8 mouse cellular contexts compared by ENCODE assay signal in the genomic region with DNA sequence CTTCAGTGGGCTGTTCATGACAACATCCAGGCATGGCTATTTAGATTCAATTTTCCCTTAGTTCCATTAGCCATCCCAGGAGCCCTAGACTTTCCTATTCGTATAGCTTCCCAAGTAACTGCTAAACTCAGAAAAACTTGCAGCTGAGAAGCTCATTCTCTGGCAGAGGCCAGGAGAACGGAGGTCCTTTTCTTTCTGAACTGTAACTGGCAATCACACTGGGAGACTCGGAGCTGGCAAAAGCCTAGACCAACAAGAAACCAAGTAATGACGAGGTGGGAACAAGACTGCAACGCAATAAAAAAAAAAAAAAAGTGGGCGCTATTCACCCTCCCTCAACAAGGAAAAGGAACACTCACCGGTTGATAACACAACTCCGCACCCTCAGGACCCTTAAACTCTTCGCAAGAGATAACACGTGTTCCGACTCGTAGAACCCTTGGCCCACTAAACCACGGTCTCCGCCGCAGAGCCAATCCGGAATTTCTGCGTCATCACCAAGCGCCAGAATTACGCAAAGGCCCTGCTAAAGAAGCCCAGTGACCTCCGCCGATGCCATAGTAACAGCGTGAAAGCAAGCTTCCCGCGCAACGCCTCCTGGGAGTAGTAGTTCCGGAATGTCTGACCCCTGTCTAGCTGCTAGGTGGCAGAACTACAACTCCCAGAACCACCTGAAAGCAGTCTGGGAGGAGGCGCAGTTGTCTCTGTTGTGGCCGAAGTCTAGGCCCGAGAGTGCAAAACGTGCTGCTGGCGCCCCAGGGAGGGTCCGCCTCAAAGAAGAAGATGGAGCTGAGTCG. TPM values are rescaled to one million over a fixed set of nuclear protein-coding genes. Genes with fewer than 3 reads are reported as not detected.
DNase-seq lines count a peak whose midpoint lies in the region; ATAC-seq and TF ChIP-seq lines count a peak whose summit lies in the region.

TSS of gene Ccdc191 (plus strand) at position 593 of the 797 bp plus-strand sequence.

- H3K36me3 ChIP-seq in MEL (ENCODE audit: control insufficient read depth in 1 of 2, insufficient read depth in 2 of 2, low read length in 2 of 2), result peaks cover 0 to 17% of the 10 kb centered on the region in 2 experiments; a peak in 2 of 4 replicates
- H3K36me3 ChIP-seq in forebrain, postnatal 0 days (ENCODE audit: insufficient read depth), result no peaks in the 10 kb centered on the region
- H3K36me3 ChIP-seq in lung, embryonic 15.5 days, result no peaks in the 10 kb centered on the region

- H3K4me1 ChIP-seq in MEL (ENCODE audit: control insufficient read depth in 1 of 2, insufficient read depth in 2 of 2, low read length in 2 of 2), result peaks cover 0 to 7% of the 10 kb centered on the region in 2 experiments; a peak in 1 of 4 replicates
- H3K4me1 ChIP-seq in cerebellum, adult 2 months (ENCODE audit: control insufficient read depth, insufficient read depth, low read length), result no peaks in the 10 kb centered on the region
- H3K4me1 ChIP-seq in forebrain, postnatal 0 days (ENCODE audit: insufficient read depth), result peaks cover 10% of the 10 kb centered on the region
- H3K4me1 ChIP-seq in lung, embryonic 15.5 days, result peaks cover 14% of the 10 kb centered on the region; the same call in 1 of the 2 replicates

- H3K9me3 ChIP-seq in MEL (replicated peaks; ENCODE audit: insufficient read depth, low read length), result no peaks in the 10 kb centered on the region
- no peaks in the 10 kb centered on the region for H3K9me3 ChIP-seq in forebrain, postnatal 0 days (ENCODE audit: low read length)
- H3K9me3 ChIP-seq in lung, embryonic 15.5 days, result no peaks in the 10 kb centered on the region

- DNase-seq in MEL (ENCODE audit: low read depth, low spot score), result peak; percentile 100
- DNase-seq in cerebellum, adult 2 months, result peak; percentile 99 to 100
- DNase-seq in forebrain, postnatal 0 days, result peak; percentile 100
- peak; percentile 99 for DNase-seq in heart, postnatal 4 days
- peak; percentile 100 for DNase-seq in layer of hippocampus, adult 8-10 months (ENCODE audit: low spot score in 2 of 2)
- DNase-seq in ovary, adult 18-20 months (ENCODE audit: low spot score), result peak; percentile 99
- peak; percentile 99 for DNase-seq in thymus, postnatal 0 days (ENCODE audit: low spot score)

- peak within 1 kb of the TSS; percentile 63 to 77 for H3K4me3 ChIP-seq in MEL (ENCODE audit: control insufficient read depth in 1 of 2, insufficient read depth in 1 of 2, low read depth in 2 of 2, low read length in 2 of 2)
- H3K4me3 ChIP-seq in cerebellum, adult 2 months (replicated peaks; ENCODE audit: insufficient read depth, low read depth, low read length), result peak within 1 kb of the TSS; percentile 88
- peak within 1 kb of the TSS; percentile 61 for H3K4me3 ChIP-seq in forebrain, postnatal 0 days (ENCODE audit: low read depth, low read length)
- H3K4me3 ChIP-seq in lung, embryonic 15.5 days, result peak within 1 kb of the TSS; percentile 77

- peak; percentile 99 for ATAC-seq in forebrain, postnatal 0 days
- ATAC-seq in lung, embryonic 15.5 days (ENCODE audit: borderline replicate concordance, extremely low read depth, low FRiP score, low TSS enrichment), result peak; percentile 100

- peak within 1 kb of the TSS; percentile 69 for H3K27ac ChIP-seq in MEL (ENCODE audit: control insufficient read depth, low read depth, low read length)
- peak within 1 kb of the TSS; percentile 75 for H3K27ac ChIP-seq in cerebellum, adult 2 months (ENCODE audit: insufficient read depth, low read length)
- peak within 1 kb of the TSS; percentile 78 for H3K27ac ChIP-seq in forebrain, postnatal 0 days (ENCODE audit: low read depth, low read length)
- peak within 1 kb of the TSS; percentile 72 for H3K27ac ChIP-seq in lung, embryonic 15.5 days

- peaks cover 24% of the 10 kb centered on the region for H3K79me2 ChIP-seq in MEL (ENCODE audit: control insufficient read depth, insufficient read depth, low read length, poor library complexity)

- no peak for TF ChIP-seq CTCF in MEL (IDR thresholded peaks at IDR 0.05 in 2 of 3, conservative IDR thresholded peaks at IDR 0.05 in 1 of 3; ENCODE audit: control insufficient read depth in 1 of 3, insufficient read depth in 1 of 3, low read depth in 2 of 3, low read length in 3 of 3, poor library complexity in 1 of 3, severe bottlenecking in 1 of 3)
- TF ChIP-seq CTCF in cerebellum, adult 2 months (IDR thresholded peaks at IDR 0.05; ENCODE audit: borderline replicate concordance, insufficient read depth, low read depth, low read length), result no peak
- no peak for TF ChIP-seq CTCF in forebrain, postnatal 0 days (IDR thresholded peaks at IDR 0.05; ENCODE audit: low read depth)

- no peaks in the 10 kb centered on the region for H3K27me3 ChIP-seq in MEL (ENCODE audit: control insufficient read depth in 1 of 2, insufficient read depth in 2 of 2, low read length in 2 of 2)
- no peaks in the 10 kb centered on the region for H3K27me3 ChIP-seq in cerebellum, adult 2 months (ENCODE audit: control insufficient read depth, insufficient read depth, low read length)
- no peaks in the 10 kb centered on the region for H3K27me3 ChIP-seq in forebrain, postnatal 0 days (ENCODE audit: insufficient read depth, low read length)
- no peaks in the 10 kb centered on the region for H3K27me3 ChIP-seq in lung, embryonic 15.5 days

- WGBS in cerebellum, adult 2 months, result under 1% methylated on average over 33 of the region's 33 CpGs
- 2% methylated on average over 33 of the region's 33 CpGs for WGBS in forebrain, postnatal 0 days
- under 1% methylated on average over 32 of the region's 33 CpGs for WGBS in lung, embryonic 15.5 days

- H3K4me2 ChIP-seq in forebrain, postnatal 0 days (ENCODE audit: low read depth), result peak within 1 kb of the TSS; percentile 61
- peak within 1 kb of the TSS; percentile 83 for H3K4me2 ChIP-seq in lung, embryonic 15.5 days

- TF ChIP-seq RAD21 in MEL (IDR thresholded peaks at IDR 0.05; ENCODE audit: low read depth, low read length), result no peak

- TF ChIP-seq EP300 in MEL (IDR thresholded peaks at IDR 0.05; ENCODE audit: low read depth in 1 of 2, low read length in 2 of 2), result no peak

- TF ChIP-seq POLR2A in MEL (IDR thresholded peaks at IDR 0.05; ENCODE audit: control insufficient read depth in 1 of 2, insufficient read depth in 1 of 2, low read depth in 1 of 2, low read length in 2 of 2, poor library complexity in 1 of 2), result peak; percentile 47 to 81; a peak in 3 of 4 replicates
- TF ChIP-seq POLR2A in cerebellum, adult 2 months (IDR thresholded peaks at IDR 0.05; ENCODE audit: borderline replicate concordance, insufficient read depth, low read length), result peak; percentile 59; the same call in 1 of the 2 replicates

- H3K9ac ChIP-seq in MEL (ENCODE audit: control insufficient read depth, low read depth, low read length, poor library complexity, severe bottlenecking), result peak within 1 kb of the TSS; percentile 81
- peak within 1 kb of the TSS; percentile 68 for H3K9ac ChIP-seq in forebrain, postnatal 0 days
- peak within 1 kb of the TSS; percentile 91 for H3K9ac ChIP-seq in lung, embryonic 15.5 days

TF ChIP-seq in MEL, 35 proteins besides CTCF, POLR2A, EP300 and RAD21 (continues in another document):
- peak; percentile 99 for TF ChIP-seq HCFC1 (IDR thresholded peaks at IDR 0.05; ENCODE audit: low read depth, low read length)
- TF ChIP-seq JUND (IDR thresholded peaks at IDR 0.05; ENCODE audit: low read depth, low read length), result no peak
- TF ChIP-seq MYB (IDR thresholded peaks at IDR 0.05; ENCODE audit: low read depth, low read length), result no peak
- peak; percentile 80 for TF ChIP-seq USF1 (IDR thresholded peaks at IDR 0.05; ENCODE audit: low read depth, low read length)
- peak; percentile 100 for TF ChIP-seq MXI1 (IDR thresholded peaks at IDR 0.05; ENCODE audit: low read depth, low read length)
- TF ChIP-seq ZKSCAN1 (IDR thresholded peaks at IDR 0.05; ENCODE audit: low read depth, low read length), result no peak
- no peak for TF ChIP-seq SMC3 (IDR thresholded peaks at IDR 0.05; ENCODE audit: low read depth, low read length)
- peak; percentile 67 for TF ChIP-seq GATA1 (IDR thresholded peaks at IDR 0.05; ENCODE audit: low read depth, low read length)
- TF ChIP-seq ELF1 (IDR thresholded peaks at IDR 0.05; ENCODE audit: low read depth, low read length), result peak; percentile 80; the same call in 1 of the 2 replicates
- peak; percentile 62 for TF ChIP-seq NRF1 (IDR thresholded peaks at IDR 0.05; ENCODE audit: insufficient read depth, low read depth, low read length, poor library complexity, severe bottlenecking)
- TF ChIP-seq NELFE (IDR thresholded peaks at IDR 0.05; ENCODE audit: low read depth, low read length), result peak; percentile 66; the same call in 1 of the 2 replicates
- TF ChIP-seq E2F4 (IDR thresholded peaks at IDR 0.05; ENCODE audit: borderline replicate concordance, low read depth, low read length), result no peak
- 0 out of 2 replicates have a peak, but pooled peaks have one; percentile 26 for TF ChIP-seq TCF12 (IDR thresholded peaks at IDR 0.05; ENCODE audit: low read depth, low read length)
- no peak for TF ChIP-seq BHLHE40 (IDR thresholded peaks at IDR 0.05; ENCODE audit: borderline replicate concordance, low read depth, low read length)
- no peak for TF ChIP-seq CHD1 (IDR thresholded peaks at IDR 0.05; ENCODE audit: low read depth, low read length)
- TF ChIP-seq GABPA (IDR thresholded peaks at IDR 0.05; ENCODE audit: low read depth, low read length), result no peak
- TF ChIP-seq TBP (IDR thresholded peaks at IDR 0.05; ENCODE audit: low read depth, low read length), result 0 out of 2 replicates have a peak, but pooled peaks have one; percentile 34
- TF ChIP-seq TAL1 (IDR thresholded peaks at IDR 0.05; ENCODE audit: low read length), result no peak
- TF ChIP-seq ZMIZ1 (IDR thresholded peaks at IDR 0.05; ENCODE audit: low read depth, low read length), result no peak
- TF ChIP-seq MEF2A (IDR thresholded peaks at IDR 0.05; ENCODE audit: extremely low read depth, insufficient replicate concordance, low read depth, low read length, poor library complexity, severe bottlenecking), result no peak
- peak; percentile 100 for TF ChIP-seq SIN3A (IDR thresholded peaks at IDR 0.05; ENCODE audit: low read length)
- no peak for TF ChIP-seq ZC3H11A (IDR thresholded peaks at IDR 0.05; ENCODE audit: low read depth, low read length)

RNA-seq across cellular contexts. Expression of gene Ccdc191, which starts in this region (rescaled TPM):
- 5.1 and 7.2 TPM in 2 replicates for total RNA-seq in MEL (2012; rRNA removed)
- 1 to 10 TPM in 1 of 2 experiments, not detected in 1; 7.0 TPM for polyA plus RNA-seq in MEL (2012; ENCODE audit: insufficient read depth in 1 of 2, insufficient read length in 2 of 2, low read depth in 1 of 2, low replicate concordance in 2 of 2, missing spikeins in 1 of 2)
- polyA plus RNA-seq in cerebellum, adult 2 months (2012; rRNA removed), result 4.8 and 12.5 TPM in 2 replicates
- total RNA-seq in forebrain, postnatal 0 days (2014; rRNA removed), result 1.6 and 7.9 TPM in 2 replicates
- 3.9 and 6.1 TPM in 2 replicates for polyA plus RNA-seq in forebrain, postnatal 0 days (2015; fragmentation: Nextera tagmentation; extraction: Ambion mirVana)
- total RNA-seq in heart, postnatal 4 days (2021), result 1 to 10 TPM; 1.2 to 2.0 TPM
- 1 to 10 TPM; 3.7 to 5.5 (median 4.5) TPM for total RNA-seq in layer of hippocampus, adult 8-10 months (2022)
- 11.0 and 15.5 TPM in 2 replicates for polyA plus RNA-seq in lung, embryonic 15.5 days (2015; fragmentation: Nextera tagmentation; extraction: Ambion mirVana)
- 5.4 and 6.5 TPM in 2 replicates for polyA plus RNA-seq in thymus, postnatal 0 days (2015; fragmentation: Nextera tagmentation; extraction: Ambion mirVana)

Comparison
In these comparisons a context has a peak if more than half of its experiments do, and no peak if none do; other contexts are left out.
1. Peak in every context shown above with its lines: DNase-seq, ATAC-seq, H3K4me3 ChIP-seq and H3K27ac ChIP-seq.